Mouse (Mus musculus) liver, embryonic 15.5 days (tissue): Measurements from ENCODE around the gene Cacna1s. TPM values are rescaled to one million over a fixed set of nuclear protein-coding genes. Genes with fewer than 3 reads are reported as not detected.

ENCODE experiments used
- ATAC-seq: fragments of 200-750 bp; cut with Nextera tagmentation; 2 replicates; pipeline ENCODE4 v1.8.0; 2017; ENCODE audit warnings: moderate number of reproducible peaks, mild to moderate bottlenecking, moderate library complexity; ENCODE audit not compliant: insufficient read depth
- H3K27ac ChIP-seq: fragments of 300-500 bp; sonication (generic); replicated peaks from 2 replicates; pipeline ENCODE4 v1.5.1; 2015; ENCODE audit warnings: mild to moderate bottlenecking, inconsistent platforms
- H3K27me3 ChIP-seq: fragments of 300-500 bp; sonication (generic); 2 replicates; pipeline ENCODE4 v1.6.1; 2015; ENCODE audit warnings: mild to moderate bottlenecking, inconsistent platforms
- H3K36me3 ChIP-seq: fragments of 300-500 bp; sonication (generic); replicated peaks from 2 replicates; pipeline ENCODE4 v1.6.1; 2015; ENCODE audit warnings: moderate library complexity, mild to moderate bottlenecking, inconsistent platforms
- H3K4me1 ChIP-seq: fragments of 300-500 bp; sonication (generic); replicated peaks from 2 replicates; pipeline ENCODE4 v1.6.1; 2015; ENCODE audit warnings: inconsistent platforms
- H3K4me2 ChIP-seq: fragments of 300-500 bp; sonication (generic); 2 replicates; pipeline ENCODE4 v1.6.1; 2015; ENCODE audit warnings: moderate library complexity, mild to moderate bottlenecking, inconsistent platforms
- H3K4me3 ChIP-seq: fragments of 300-500 bp; sonication (generic); replicated peaks from 2 replicates; pipeline ENCODE4 v1.5.1; 2015; ENCODE audit warnings: mild to moderate bottlenecking, inconsistent platforms
- H3K9ac ChIP-seq: fragments of 300-500 bp; sonication (generic); 2 replicates; pipeline ENCODE4 v1.6.1; 2015; ENCODE audit warnings: moderate library complexity, mild to moderate bottlenecking, inconsistent platforms
- H3K9me3 ChIP-seq: fragments of 300-500 bp; sonication (generic); replicated peaks from 2 replicates; pipeline ENCODE4 v1.6.1; 2016; ENCODE audit warnings: inconsistent platforms
- WGBS: fragments of 180-500 bp; shearing (Covaris S2); methylation state at CpG from one replicate; pipeline ENCODE4 v1.1.7; 2015; ENCODE audit warnings: mixed read lengths; ENCODE audit not compliant: insufficient replicate concordance; 5-methylcytosine and 5-hydroxymethylcytosine counted together
- polyA plus RNA-seq: library from polyadenylated mRNA; unstranded; fragments of >200 nt; fragmentation: Nextera tagmentation; extraction: Ambion mirVana; gene quantifications from 2 replicates; pipeline ENCODE4 v1.2.1, GENCODE M21; 2015

Gene Cacna1s
- polyA plus RNA-seq, 1 experiment from 2014 or later: 0.52 TPM

DNA sequence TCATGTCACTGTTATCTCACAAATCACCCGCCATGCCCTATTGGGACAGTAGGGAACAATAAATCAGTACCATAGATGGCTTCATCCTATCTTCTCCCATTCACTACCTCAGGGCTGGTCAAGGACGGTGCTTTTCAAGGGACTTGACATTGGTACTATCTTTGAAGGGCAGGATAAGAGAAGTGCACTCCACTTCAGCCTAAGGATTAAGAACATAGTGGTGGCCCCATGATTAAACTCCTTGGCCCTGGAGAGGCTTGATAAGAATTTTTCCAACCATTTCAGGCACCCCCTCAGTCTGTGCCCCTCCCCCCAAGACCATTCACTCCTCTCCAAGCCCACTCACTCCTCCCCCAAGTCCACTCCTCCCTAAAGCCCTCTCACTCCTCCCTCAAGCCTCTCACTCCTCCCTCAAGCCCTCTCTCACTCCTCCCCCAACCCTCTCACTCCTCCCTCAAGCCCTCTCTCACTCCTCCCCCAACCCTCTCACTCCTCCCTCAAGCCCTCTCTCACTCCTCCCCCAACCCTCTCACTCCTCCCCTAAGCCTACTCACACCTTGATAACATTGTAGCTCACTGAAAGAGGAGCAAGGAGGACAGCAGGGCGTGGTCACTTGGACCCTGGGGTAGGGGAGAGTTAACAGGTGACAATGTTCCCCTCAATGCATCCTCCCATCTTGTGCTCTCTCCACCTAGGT is 33.6 kb downstream of the Cacna1s start:
- no peak for ATAC-seq
- WGBS: 39% methylated on average over 3 of the region's 3 CpGs
- no peak overlapping the region for H3K4me2 ChIP-seq
- no peak overlapping the region for H3K27ac ChIP-seq
- H3K9ac ChIP-seq: no peak overlapping the region
- H3K4me3 ChIP-seq: no peak overlapping the region
- no peaks in the 10 kb centered on the region for H3K36me3 ChIP-seq
- H3K27me3 ChIP-seq: 0 out of 2 replicates have a peak, but pooled peaks cover 4% of the 10 kb centered on the region
- no peaks in the 10 kb centered on the region for H3K4me1 ChIP-seq
- H3K9me3 ChIP-seq: no peaks in the 10 kb centered on the region

DNA sequence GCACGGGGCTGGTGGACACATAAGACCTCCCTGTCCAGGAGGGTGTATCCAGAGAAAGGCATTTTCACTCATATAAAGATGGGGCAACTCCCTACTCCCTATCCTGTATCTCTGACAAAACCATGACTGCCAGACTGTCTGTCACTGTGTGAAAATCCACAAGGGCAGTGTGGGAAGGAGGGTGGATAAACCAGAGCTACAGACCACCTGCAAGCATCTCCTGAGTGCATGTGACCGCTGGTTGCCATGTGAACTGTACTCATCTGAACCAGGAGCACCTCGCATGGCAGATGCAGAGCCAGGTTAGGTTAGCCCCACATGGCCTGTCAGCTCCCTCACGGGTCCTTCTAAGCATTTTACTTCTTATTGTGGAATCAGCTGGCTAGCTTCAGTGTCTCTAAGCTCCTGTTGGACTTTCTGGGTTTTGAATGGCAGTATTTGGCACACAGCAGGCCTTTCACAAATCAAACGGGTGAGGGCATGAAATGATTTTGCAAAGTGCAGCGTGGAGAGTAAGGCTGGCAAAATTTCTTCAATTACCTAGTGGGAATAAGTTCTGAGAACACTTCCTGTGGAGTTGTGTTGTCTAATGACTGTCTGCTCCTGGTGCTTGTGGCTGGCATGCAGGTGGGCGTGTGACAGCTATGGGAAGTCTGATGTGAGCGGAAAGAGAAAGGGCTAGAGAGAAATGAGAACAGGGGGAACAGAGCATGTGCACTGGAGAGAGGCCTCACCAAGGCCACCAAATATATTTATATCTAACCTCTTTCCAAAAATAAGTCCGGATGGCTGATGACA is 37.0 kb downstream of the Cacna1s start:
- H3K4me3 ChIP-seq: no peak overlapping the region
- 0 out of 2 replicates have a peak, but pooled peaks cover 9% of the 10 kb centered on the region for H3K27me3 ChIP-seq
- H3K4me2 ChIP-seq: no peak overlapping the region
- H3K4me1 ChIP-seq: no peaks in the 10 kb centered on the region
- H3K27ac ChIP-seq: no peak overlapping the region
- no peak overlapping the region for H3K9ac ChIP-seq
- no peaks in the 10 kb centered on the region for H3K36me3 ChIP-seq
- H3K9me3 ChIP-seq: no peaks in the 10 kb centered on the region
- ATAC-seq: no peak
- WGBS: 56% methylated on average over 9 of the region's 9 CpGs

DNA sequence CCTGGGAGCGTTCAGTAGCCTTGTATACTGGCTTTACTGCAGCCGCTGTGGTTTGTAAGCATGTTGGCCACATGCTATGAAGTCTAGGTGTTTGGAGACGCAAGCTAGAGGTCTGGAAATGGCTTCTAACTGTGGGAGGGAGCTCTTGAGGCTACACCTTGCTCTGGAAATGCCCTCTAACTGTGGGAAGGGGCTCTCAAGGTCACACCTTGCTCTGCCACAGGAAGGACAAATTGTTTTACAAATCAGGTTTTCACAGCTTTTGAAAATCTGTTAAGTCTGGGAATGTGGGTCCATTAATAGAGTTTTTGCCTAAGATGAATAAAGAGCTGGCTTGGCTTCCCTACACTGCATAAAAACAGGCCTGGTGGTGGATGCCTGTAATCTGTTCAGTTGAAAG is 41.2 kb downstream of the Cacna1s start:
- H3K9me3 ChIP-seq: no peaks in the 10 kb centered on the region
- H3K4me1 ChIP-seq: no peaks in the 10 kb centered on the region
- no peak overlapping the region for H3K9ac ChIP-seq
- H3K27me3 ChIP-seq: peaks cover 8% of the 10 kb centered on the region; the same call in 1 of the 2 replicates
- H3K27ac ChIP-seq: no peak overlapping the region
- ATAC-seq: no peak
- no peaks in the 10 kb centered on the region for H3K36me3 ChIP-seq
- WGBS: 46% methylated on average over 3 of the region's 3 CpGs
- H3K4me3 ChIP-seq: no peak overlapping the region
- H3K4me2 ChIP-seq: no peak overlapping the region

DNA sequence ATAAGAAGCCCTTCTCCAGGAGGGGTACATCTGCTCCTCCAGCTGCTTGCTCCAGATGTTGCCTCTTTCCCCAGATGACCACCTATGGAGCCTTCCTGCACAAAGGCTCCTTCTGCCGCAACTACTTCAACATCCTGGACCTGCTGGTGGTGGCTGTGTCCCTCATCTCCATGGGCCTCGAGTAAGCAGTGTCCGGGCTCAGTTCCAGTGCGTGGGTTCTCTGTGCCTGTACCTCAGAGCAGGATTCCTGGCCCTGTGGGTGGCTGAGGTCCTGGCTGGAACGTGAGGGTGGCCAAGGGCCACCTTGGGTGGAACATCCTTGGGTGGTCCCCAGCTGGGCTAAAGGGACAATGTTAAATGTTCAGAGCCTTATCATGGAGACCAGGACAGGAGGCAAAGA is 42.3 kb downstream of the Cacna1s start:
- WGBS: 68% methylated on average over 5 of the region's 5 CpGs
- H3K4me2 ChIP-seq: no peak overlapping the region

DNA sequence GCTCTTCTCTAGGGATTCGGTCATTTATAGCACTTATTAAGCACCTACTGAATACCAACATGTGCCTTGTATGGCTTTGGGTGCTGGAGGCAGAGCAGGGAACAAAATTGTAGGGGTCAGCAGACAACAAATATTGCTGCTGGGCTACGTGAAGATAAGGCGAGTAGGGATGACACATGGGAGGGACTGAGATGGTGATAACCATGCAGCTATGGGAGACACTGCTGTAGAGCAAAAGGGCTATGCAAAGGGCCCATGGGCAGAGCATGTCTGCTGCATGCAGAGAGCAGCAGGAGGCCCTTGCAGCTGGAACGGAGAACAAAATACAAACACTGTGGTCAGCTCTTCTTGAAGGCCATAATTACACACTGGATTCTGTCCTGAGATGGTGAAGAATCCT is 49.5 kb downstream of the Cacna1s start:
- H3K36me3 ChIP-seq: no peaks in the 10 kb centered on the region
- no peak overlapping the region for H3K4me2 ChIP-seq
- peaks cover 25% of the 10 kb centered on the region for H3K4me1 ChIP-seq
- H3K27me3 ChIP-seq: no peaks in the 10 kb centered on the region
- no peak overlapping the region for H3K4me3 ChIP-seq
- ATAC-seq: peak; percentile 47; the same call in 1 of the 2 replicates
- no peaks in the 10 kb centered on the region for H3K9me3 ChIP-seq
- no peak overlapping the region for H3K9ac ChIP-seq
- WGBS: 26% methylated on average over 4 of the region's 4 CpGs
- no peak overlapping the region for H3K27ac ChIP-seq

More for the DNA sequence above, 42.3 kb downstream of the Cacna1s start:
- ATAC-seq: no peak
- no peaks in the 10 kb centered on the region for H3K36me3 ChIP-seq
- no peak overlapping the region for H3K4me3 ChIP-seq
- H3K27ac ChIP-seq: no peak overlapping the region
- H3K9ac ChIP-seq: no peak overlapping the region
- H3K27me3 ChIP-seq: peaks cover 8% of the 10 kb centered on the region; the same call in 1 of the 2 replicates
- no peaks in the 10 kb centered on the region for H3K9me3 ChIP-seq
- no peaks in the 10 kb centered on the region for H3K4me1 ChIP-seq

DNA sequence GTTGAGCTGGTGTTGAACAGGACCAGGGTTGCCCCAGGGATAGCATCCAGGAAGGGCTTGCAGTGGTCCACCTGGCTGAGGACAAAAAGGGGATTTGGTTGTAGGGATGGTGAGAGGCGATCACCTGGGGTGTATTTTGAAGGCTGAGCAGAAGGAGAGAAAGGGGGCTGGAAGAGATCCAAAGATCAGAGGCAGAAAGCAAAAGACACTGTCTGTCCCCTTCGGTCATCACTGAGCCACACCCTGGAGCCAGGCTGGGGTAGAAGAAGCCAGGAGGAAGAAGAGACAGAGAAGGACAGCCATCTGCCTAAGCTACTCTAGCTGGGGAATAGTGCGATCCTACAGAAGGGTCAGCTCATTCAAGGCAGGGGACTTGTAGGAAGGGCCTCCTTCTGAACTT is 50.0 kb downstream of the Cacna1s start:
- Histone ChIP-seq H3K27ac (no peak overlapping the region), H3K4me2 (no peak overlapping the region), H3K4me3 (no peak overlapping the region), H3K36me3 (no peaks in the 10 kb centered on the region), H3K27me3 (no peaks in the 10 kb centered on the region), H3K9ac (no peak overlapping the region), H3K4me1 (peaks cover 25% of the 10 kb centered on the region), H3K9me3 (no peaks in the 10 kb centered on the region)
- ATAC-seq: no peak
- 36% methylated on average over 3 of the region's 3 CpGs for WGBS

DNA sequence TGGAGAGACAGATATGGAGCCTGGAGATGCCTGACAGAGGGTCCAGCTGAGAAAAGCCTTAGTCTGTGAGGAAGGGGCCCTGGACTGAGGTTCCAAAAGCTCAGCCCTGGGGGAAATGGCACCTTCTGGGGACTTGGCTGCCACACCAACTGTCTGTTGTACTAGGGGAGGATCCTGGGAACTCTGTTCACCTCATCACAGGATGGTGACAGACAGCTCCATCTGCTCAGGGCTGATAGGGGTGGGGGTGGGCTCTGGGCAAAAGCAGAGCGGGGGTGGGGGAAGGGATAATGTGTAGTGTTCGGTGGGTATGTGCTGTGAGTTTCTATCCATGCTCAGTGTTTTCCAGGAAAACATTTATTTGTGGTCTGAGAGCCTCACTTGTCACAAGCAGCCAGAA is 50.4 kb downstream of the Cacna1s start:
- Histone ChIP-seq H3K9me3 (no peaks in the 10 kb centered on the region), H3K27ac (no peak overlapping the region), H3K36me3 (no peaks in the 10 kb centered on the region), H3K27me3 (no peaks in the 10 kb centered on the region; the same call in 1 of the 2 replicates), H3K9ac (no peak overlapping the region), H3K4me2 (no peak overlapping the region), H3K4me3 (no peak overlapping the region), H3K4me1 (peaks cover 25% of the 10 kb centered on the region)
- 16% methylated on average over 2 of the region's 2 CpGs for WGBS
- ATAC-seq: peak; percentile 61

DNA sequence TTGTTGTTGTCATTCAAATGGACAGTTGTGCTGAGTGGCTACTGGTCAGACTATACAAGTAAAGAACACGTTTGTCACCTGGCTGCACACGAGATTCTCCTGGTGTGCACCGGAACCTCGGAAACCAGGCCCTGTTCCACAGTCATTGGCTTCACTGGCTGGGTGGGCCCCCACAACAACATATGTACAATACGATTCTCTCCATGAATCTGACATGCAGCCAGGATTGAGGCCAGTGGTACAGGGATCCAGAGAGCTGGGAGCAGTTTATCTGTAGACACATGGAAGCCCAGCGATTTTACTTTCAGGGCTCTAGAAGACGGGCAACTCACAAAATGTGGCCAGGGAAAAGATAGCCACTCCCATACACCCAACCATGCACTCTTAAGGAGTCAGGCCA is 51.1 kb downstream of the Cacna1s start:
- Histone ChIP-seq H3K36me3 (no peaks in the 10 kb centered on the region), H3K9me3 (no peaks in the 10 kb centered on the region), H3K27ac (no peak overlapping the region), H3K9ac (no peak overlapping the region), H3K27me3 (no peaks in the 10 kb centered on the region; the same call in 1 of the 2 replicates), H3K4me3 (no peak overlapping the region), H3K4me1 (peaks cover 25% of the 10 kb centered on the region), H3K4me2 (no peak overlapping the region)
- no peak for ATAC-seq
- 50% methylated on average over 7 of the region's 7 CpGs for WGBS

DNA sequence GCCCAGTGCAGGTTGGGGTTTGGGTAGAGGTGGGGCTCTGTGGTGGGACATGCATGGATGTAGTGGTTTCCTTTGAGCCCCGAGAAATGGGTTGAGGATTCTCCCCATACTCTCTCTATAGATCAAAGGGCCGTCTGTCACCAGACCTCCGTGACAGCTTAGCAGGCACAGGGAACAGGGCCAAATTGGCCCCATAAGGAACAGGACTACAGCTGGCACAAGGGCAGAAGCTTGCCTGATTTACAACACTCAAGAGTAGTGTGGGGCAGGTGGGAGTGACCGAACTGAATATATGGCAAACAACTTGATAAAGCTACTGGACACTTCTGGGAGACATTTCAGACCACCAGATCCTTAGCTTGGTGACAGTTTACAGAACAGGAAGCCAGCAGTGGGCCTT is 52.2 kb downstream of the Cacna1s start:
- H3K9me3 ChIP-seq: no peaks in the 10 kb centered on the region
- no peak for ATAC-seq
- H3K4me3 ChIP-seq: no peak overlapping the region
- 36% methylated on average over 4 of the region's 4 CpGs for whole genome bisulfite sequencing
- no peak overlapping the region for H3K4me2 ChIP-seq
- no peak overlapping the region for H3K9ac ChIP-seq
- no peak overlapping the region for H3K27ac ChIP-seq
- peaks cover 25% of the 10 kb centered on the region for H3K4me1 ChIP-seq
- H3K27me3 ChIP-seq: peaks cover under 1% of the 10 kb centered on the region
- no peaks in the 10 kb centered on the region for H3K36me3 ChIP-seq

DNA sequence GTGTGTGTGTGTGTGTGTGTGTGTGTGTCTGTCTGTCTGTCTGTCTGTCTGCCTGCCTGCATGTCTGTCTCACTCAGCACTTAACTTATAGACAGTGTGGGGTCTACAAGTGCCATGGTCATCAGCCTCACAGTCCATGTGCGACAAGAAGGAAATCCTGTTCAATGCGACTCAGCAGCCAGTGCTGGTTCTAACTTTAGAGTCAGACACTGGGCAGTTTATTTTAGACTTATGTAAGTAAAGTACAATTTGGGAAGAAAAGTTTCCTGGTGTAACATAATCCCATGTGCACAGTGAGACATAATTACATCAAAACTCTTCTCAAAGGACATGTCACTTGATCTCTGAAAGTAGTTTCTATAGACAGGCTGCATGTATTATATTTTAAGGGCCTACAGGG is 56.9 kb downstream of the Cacna1s start:
- Histone ChIP-seq H3K36me3 (no peaks in the 10 kb centered on the region), H3K9ac (no peak overlapping the region), H3K27ac (no peak overlapping the region), H3K4me3 (no peak overlapping the region), H3K27me3 (peaks cover 6% of the 10 kb centered on the region), H3K4me2 (no peak overlapping the region), H3K4me1 (no peaks in the 10 kb centered on the region), H3K9me3 (no peaks in the 10 kb centered on the region)
- 45% methylated on average over 2 of the region's 2 CpGs for WGBS
- no peak for ATAC-seq

DNA sequence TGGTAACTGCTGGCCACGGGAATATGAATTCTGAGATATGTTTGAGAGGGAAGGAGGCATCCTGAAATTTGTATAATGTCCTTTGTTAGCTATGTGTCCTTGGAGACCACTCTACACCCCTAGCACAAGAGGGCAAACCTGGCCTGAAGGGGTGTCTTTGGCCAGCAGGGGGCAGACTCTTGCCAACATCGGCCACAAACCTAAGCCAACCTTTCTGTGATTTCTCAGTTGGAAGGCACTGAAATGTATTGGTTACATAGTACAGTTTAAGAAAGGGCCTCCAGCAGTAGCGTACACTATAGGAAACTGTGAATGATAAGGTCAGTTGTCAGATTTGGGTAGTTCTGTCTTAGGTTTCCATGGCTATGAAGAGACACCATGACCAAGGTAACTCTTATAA is 63.6 kb downstream of the Cacna1s start:
- H3K27ac ChIP-seq: no peak overlapping the region
- H3K4me3 ChIP-seq: no peak overlapping the region
- peaks cover 3% of the 10 kb centered on the region; the same call in 1 of the 2 replicates for H3K27me3 ChIP-seq
- 6% methylated on average over 3 of the region's 3 CpGs for WGBS
- no peak overlapping the region for H3K4me2 ChIP-seq
- peaks cover 14% of the 10 kb centered on the region for H3K4me1 ChIP-seq
- H3K9me3 ChIP-seq: no peaks in the 10 kb centered on the region
- H3K36me3 ChIP-seq: no peaks in the 10 kb centered on the region
- no peak overlapping the region for H3K9ac ChIP-seq
- ATAC-seq: no peak
